Mouse (Mus musculus) limb, embryonic 14.5 days (tissue): ENCODE data around the gene Ggn. TPM values are rescaled to one million over a fixed set of nuclear protein-coding genes. Genes with fewer than 3 reads are reported as not detected.

Experiments
- ATAC-seq: fragments of 200-750 bp; cut with Nextera tagmentation; 2 replicates; pipeline ENCODE4 v1.8.0; 2017; ENCODE audit warnings: low read depth, moderate number of reproducible peaks, moderate TSS enrichment; ENCODE audit not compliant: low FRiP score
- DNase-seq: peaks from one replicate; pipeline ENCODE4 v3.0.0-alpha.2; 2015; ENCODE audit warnings: low spot score
- H3K27ac ChIP-seq: fragments of 300-500 bp; sonication (generic); replicated peaks from 2 replicates; pipeline ENCODE4 v1.5.1; 2014; ENCODE audit warnings: low read depth, mild to moderate bottlenecking, low read length, moderate library complexity, mixed read lengths
- H3K27me3 ChIP-seq: fragments of 300-500 bp; sonication (generic); 2 replicates; pipeline ENCODE4 v1.6.1; 2014; ENCODE audit warnings: low read length, mixed read lengths; ENCODE audit not compliant: control insufficient read depth, insufficient read depth
- H3K36me3 ChIP-seq: fragments of 300-500 bp; sonication (generic); 2 replicates; pipeline ENCODE4 v1.6.1; 2014; ENCODE audit warnings: mild to moderate bottlenecking, low read length, moderate library complexity, mixed read lengths; ENCODE audit not compliant: control insufficient read depth, insufficient read depth
- H3K4me1 ChIP-seq: fragments of 300-500 bp; sonication (generic); 2 replicates; pipeline ENCODE4 v1.6.1; 2014; ENCODE audit warnings: antibody characterized with exemption, low read length, mixed read lengths; ENCODE audit not compliant: control insufficient read depth, insufficient read depth
- H3K4me2 ChIP-seq: fragments of 300-500 bp; sonication (generic); replicated peaks from 2 replicates; pipeline ENCODE4 v1.6.1; 2014; ENCODE audit warnings: low read depth, mild to moderate bottlenecking, low read length, moderate library complexity; ENCODE audit not compliant: severe bottlenecking
- H3K4me3 ChIP-seq: fragments of 300-500 bp; sonication (generic); replicated peaks from 2 replicates; pipeline ENCODE4 v1.5.1; 2014; ENCODE audit warnings: low read length
- H3K9ac ChIP-seq: fragments of 300-500 bp; sonication (generic); 2 replicates; pipeline ENCODE4 v1.6.1; 2014; ENCODE audit warnings: mild to moderate bottlenecking, low read depth, low read length, moderate library complexity; ENCODE audit not compliant: severe bottlenecking
- H3K9me3 ChIP-seq: fragments of 300-500 bp; sonication (generic); 2 replicates; pipeline ENCODE4 v1.6.1; 2016; ENCODE audit warnings: low read length; ENCODE audit not compliant: control insufficient read depth
- POLR2A ChIP-seq: fragments of 200-500 bp; IDR thresholded peaks from 2 replicates; pipeline ENCODE4 v1.8.0; 2012; ENCODE audit warnings: inconsistent platforms, mild to moderate bottlenecking, moderate library complexity, borderline replicate concordance; ENCODE audit not compliant: insufficient read depth, insufficient read length; ENCODE audit errors: extremely low read depth
- WGBS: fragments of 180-500 bp; shearing (Covaris S2); extraction: QIAGEN DNeasy Blood & Tissue Kit; methylation state at CpG from one replicate; pipeline ENCODE4 v1.1.7; 2014; 5-methylcytosine and 5-hydroxymethylcytosine counted together
- polyA plus RNA-seq, 2 experiments: library from polyadenylated mRNA; depleted of rRNA in 1 of 2; stranded (reverse) in 1 of 2; unstranded in 1 of 2; fragments of >200 nt; fragmentation: Nextera tagmentation in 1 of 2; extraction: Ambion mirVana in 1 of 2; gene quantifications; 2 replicates each; pipeline versions ENCODE4 v1.2.1 to v1.2.3; 2012 to 2014

The Ggn gene
- polyA plus RNA-seq, 2 experiments: 0.45 to 0.91 TPM

- peak overlapping the region; percentile 86 for H3K4me2 ChIP-seq
- H3K4me3 ChIP-seq: peak overlapping the region; percentile 66
- no peak for TF ChIP-seq POLR2A
- peak overlapping the region; percentile 41 for H3K9ac ChIP-seq
- H3K27ac ChIP-seq: no peak overlapping the region
- WGBS: 4% methylated on average over 37 of the region's 43 CpGs
- peaks cover 20% of the 10 kb centered on the region for H3K4me1 ChIP-seq
- H3K27me3 ChIP-seq: peaks cover 34% of the 10 kb centered on the region
- no peaks in the 10 kb centered on the region for H3K9me3 ChIP-seq
- peaks cover 31% of the 10 kb centered on the region for H3K36me3 ChIP-seq
- peak; percentile 53 for DNase-seq
- no peak for ATAC-seq
These were observed 948 bp downstream of the Ggn start for GRCm38 (mm10) chr7:29170755-29171561.

- DNase-seq: no peak
- WGBS: 5% methylated on average over 30 of the region's 34 CpGs
These were observed 1.6 kb downstream of the Ggn start for GRCm38 (mm10) chr7:29171562-29172097.

DNA sequence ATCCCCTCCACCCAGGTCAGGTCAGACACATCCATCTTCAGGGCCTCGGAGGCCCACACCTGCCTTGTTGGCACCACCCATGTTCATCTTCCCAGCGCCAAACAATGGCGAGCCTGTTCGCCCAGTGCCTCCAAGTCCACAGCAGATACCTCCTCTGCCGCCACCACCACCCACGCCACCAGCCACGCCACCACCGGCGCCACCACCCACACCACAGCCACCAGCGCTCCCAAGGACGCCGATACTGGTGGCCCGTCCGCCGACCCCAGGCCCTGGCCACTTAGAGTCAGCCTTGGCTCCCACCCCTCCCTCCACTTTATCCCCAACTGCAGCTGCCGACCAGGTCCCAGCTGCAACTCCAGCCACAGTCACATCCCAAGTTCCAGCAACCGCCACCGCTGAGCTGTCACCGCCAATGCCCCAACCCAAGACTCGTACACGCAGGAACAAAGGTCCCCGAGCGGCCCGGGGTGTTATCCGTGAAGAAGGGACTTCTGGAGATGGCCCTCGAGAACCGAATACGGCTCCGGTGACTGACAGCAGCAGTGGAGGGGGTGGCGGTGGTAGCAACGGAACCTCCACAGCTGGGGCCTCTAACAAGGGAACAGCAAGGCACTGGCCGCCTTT is 2.5 kb downstream of the Ggn start:
- H3K36me3 ChIP-seq: peaks cover 44% of the 10 kb centered on the region
- no peak overlapping the region for H3K4me3 ChIP-seq
- ATAC-seq (no peak), DNase-seq (no peak)
- H3K27me3 ChIP-seq: peaks cover 34% of the 10 kb centered on the region
- 30% methylated on average over 32 of the region's 32 CpGs for WGBS
- H3K4me1 ChIP-seq: peaks cover 20% of the 10 kb centered on the region
- H3K9me3 ChIP-seq: no peaks in the 10 kb centered on the region
- no peak for TF ChIP-seq POLR2A
- no peak overlapping the region for H3K27ac ChIP-seq
- H3K4me2 ChIP-seq: no peak overlapping the region
- H3K9ac ChIP-seq: no peak overlapping the region

More at GRCm38 (mm10) chr7:29171562-29172097, 1.6 kb downstream of the Ggn start:
- no peak overlapping the region for H3K27ac ChIP-seq
- no peaks in the 10 kb centered on the region for H3K9me3 ChIP-seq
- no peak for TF ChIP-seq POLR2A
- H3K4me1 ChIP-seq: peaks cover 20% of the 10 kb centered on the region
- ATAC-seq: no peak
- peak overlapping the region; percentile 41 for H3K9ac ChIP-seq
- H3K27me3 ChIP-seq: peaks cover 34% of the 10 kb centered on the region
- H3K4me2 ChIP-seq: peak overlapping the region; percentile 86
- peak overlapping the region; percentile 66 for H3K4me3 ChIP-seq
- H3K36me3 ChIP-seq: peaks cover 38% of the 10 kb centered on the region

DNA sequence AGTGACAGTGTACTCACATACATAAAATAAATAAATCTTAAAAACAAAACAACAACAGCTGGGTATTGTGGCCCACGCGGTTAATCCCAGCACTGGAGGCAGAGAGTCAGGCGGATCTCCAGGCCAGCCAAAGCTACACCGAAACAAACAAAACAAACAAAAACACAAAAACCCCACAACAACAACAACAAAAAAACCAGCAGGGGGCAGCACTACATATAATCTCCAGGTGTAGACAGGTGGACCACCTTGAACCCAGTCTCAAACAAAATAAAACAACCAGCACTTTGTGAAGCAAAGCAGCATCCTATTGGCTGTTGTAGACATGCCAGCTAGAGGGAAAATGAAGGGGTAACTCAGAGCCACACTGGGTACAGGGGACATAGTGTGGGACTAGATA is 8.1 kb downstream of the Ggn start:
- peaks cover 14% of the 10 kb centered on the region for H3K4me1 ChIP-seq
- TF ChIP-seq POLR2A: no peak
- WGBS: 90% methylated on average over 4 of the region's 4 CpGs
- no peak overlapping the region for H3K27ac ChIP-seq
- no peaks in the 10 kb centered on the region for H3K9me3 ChIP-seq
- no peak overlapping the region for H3K9ac ChIP-seq
- peaks cover 9% of the 10 kb centered on the region for H3K27me3 ChIP-seq
- H3K4me3 ChIP-seq: no peak overlapping the region
- H3K36me3 ChIP-seq: peaks cover 40% of the 10 kb centered on the region
- DNase-seq: no peak
- no peak overlapping the region for H3K4me2 ChIP-seq
- ATAC-seq: no peak

DNA sequence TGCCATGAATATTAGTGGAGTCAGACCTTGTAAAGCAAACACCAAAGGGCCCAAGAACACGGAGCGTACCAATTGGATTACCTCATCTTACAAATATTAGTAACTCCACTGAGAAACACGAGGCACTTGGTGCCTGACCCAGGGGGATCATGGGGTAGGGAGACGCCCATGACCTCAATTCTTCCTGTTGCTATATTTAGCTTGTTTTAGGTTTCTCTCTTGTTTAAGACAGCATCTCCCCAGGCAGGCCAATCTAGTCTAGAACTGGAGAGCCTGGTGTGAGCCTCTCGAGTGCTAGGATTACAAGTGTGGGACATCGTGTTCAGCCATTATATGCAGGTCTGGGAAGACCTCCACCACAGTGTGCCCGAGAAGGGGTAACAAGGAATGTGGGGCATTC is 9.3 kb downstream of the Ggn start:
- Histone ChIP-seq H3K9ac (peak overlapping the region; percentile 82), H3K36me3 (peaks cover 28% of the 10 kb centered on the region), H3K9me3 (no peaks in the 10 kb centered on the region), H3K27ac (no peak overlapping the region), H3K4me2 (peak overlapping the region; percentile 89), H3K27me3 (no peaks in the 10 kb centered on the region), H3K4me1 (peaks cover 14% of the 10 kb centered on the region), H3K4me3 (peak overlapping the region; percentile 90)
- WGBS: 52% methylated on average over 7 of the region's 7 CpGs
- ATAC-seq: no peak
- no peak for TF ChIP-seq POLR2A
- no peak for DNase-seq
